Mouse (Mus musculus) heart, postnatal 0 days (tissue): ENCODE data around the gene Lrch1. TPM values are rescaled to one million over a fixed set of nuclear protein-coding genes. Genes with fewer than 3 reads are reported as not detected.
A peak's percentile ranks its signal among the peaks of the same experiment; 100 is the strongest.

Source experiments
- ATAC-seq: fragments of 200-750 bp; cut with Nextera tagmentation; 2 replicates; pipeline ENCODE4 v1.8.0; 2017; ENCODE audit warnings: low read depth, moderate number of reproducible peaks, moderate library complexity; ENCODE audit not compliant: insufficient read depth
- DNase-seq: peaks from one replicate; pipeline ENCODE4 v3.0.0-alpha.2; 2016; ENCODE audit warnings: low spot score
- H3K27ac ChIP-seq: fragments of 300-500 bp; sonication (generic); 2 replicates; pipeline ENCODE4 v1.5.1; 2014; ENCODE audit warnings: low read depth, mild to moderate bottlenecking
- H3K27me3 ChIP-seq: fragments of 300-500 bp; sonication (generic); 2 replicates; pipeline ENCODE4 v1.6.1; 2014; ENCODE audit warnings: low read length, mixed read lengths; ENCODE audit not compliant: control insufficient read depth, insufficient read depth
- H3K36me3 ChIP-seq: fragments of 300-500 bp; sonication (generic); replicated peaks from 2 replicates; pipeline ENCODE4 v1.6.1; 2014; ENCODE audit warnings: low read length, mixed read lengths; ENCODE audit not compliant: control insufficient read depth, insufficient read depth
- H3K4me1 ChIP-seq: fragments of 300-500 bp; sonication (generic); 2 replicates; pipeline ENCODE4 v1.6.1; 2014; ENCODE audit warnings: antibody characterized with exemption; ENCODE audit not compliant: control insufficient read depth, insufficient read depth
- H3K4me2 ChIP-seq: fragments of 300-500 bp; sonication (generic); 2 replicates; pipeline ENCODE4 v1.6.1; 2014; ENCODE audit warnings: low read depth, mild to moderate bottlenecking, low read length, moderate library complexity
- H3K4me3 ChIP-seq: fragments of 300-500 bp; sonication (generic); 2 replicates; pipeline ENCODE4 v1.5.1; 2014; ENCODE audit warnings: low read depth, low read length
- H3K9ac ChIP-seq: fragments of 300-500 bp; sonication (generic); replicated peaks from 2 replicates; pipeline ENCODE4 v1.6.1; 2014; ENCODE audit warnings: low read depth, low read length, mixed read lengths
- H3K9me3 ChIP-seq: fragments of 300-500 bp; sonication (generic); replicated peaks from 2 replicates; pipeline ENCODE4 v1.6.1; 2016; ENCODE audit warnings: low read length; ENCODE audit not compliant: control insufficient read depth
- CTCF ChIP-seq: IDR thresholded peaks from 2 replicates; pipeline ENCODE4 v1.5.1; 2016; ENCODE audit warnings: antibody characterized with exemption, control low read depth, low read depth
- EP300 ChIP-seq: IDR thresholded peaks from 2 replicates; pipeline ENCODE4 v1.6.1; 2016; ENCODE audit warnings: antibody characterized with exemption, low read depth
- WGBS: fragments of 180-500 bp; shearing (Covaris S2); extraction: QIAGEN DNeasy Blood & Tissue Kit; methylation state at CpG from one replicate; pipeline ENCODE4 v1.1.7; 2014; 5-methylcytosine and 5-hydroxymethylcytosine counted together
- polyA plus RNA-seq: library from polyadenylated mRNA; unstranded; fragments of >200 nt; fragmentation: Nextera tagmentation; extraction: Ambion mirVana; gene quantifications from 2 replicates; pipeline ENCODE4 v1.2.1, GENCODE M21; 2015
- total RNA-seq: library from RNA; depleted of rRNA; stranded (reverse); fragments of >200 nt; gene quantifications from 2 replicates; pipeline ENCODE4 v1.2.3, GENCODE M21; 2014; ENCODE audit warnings: low replicate concordance; rRNA removed

The Lrch1 gene
- total RNA-seq (13.7 and 14.2 TPM in 2 replicates), polyA plus RNA-seq (7.7 and 8.4 TPM in 2 replicates)

DNA sequence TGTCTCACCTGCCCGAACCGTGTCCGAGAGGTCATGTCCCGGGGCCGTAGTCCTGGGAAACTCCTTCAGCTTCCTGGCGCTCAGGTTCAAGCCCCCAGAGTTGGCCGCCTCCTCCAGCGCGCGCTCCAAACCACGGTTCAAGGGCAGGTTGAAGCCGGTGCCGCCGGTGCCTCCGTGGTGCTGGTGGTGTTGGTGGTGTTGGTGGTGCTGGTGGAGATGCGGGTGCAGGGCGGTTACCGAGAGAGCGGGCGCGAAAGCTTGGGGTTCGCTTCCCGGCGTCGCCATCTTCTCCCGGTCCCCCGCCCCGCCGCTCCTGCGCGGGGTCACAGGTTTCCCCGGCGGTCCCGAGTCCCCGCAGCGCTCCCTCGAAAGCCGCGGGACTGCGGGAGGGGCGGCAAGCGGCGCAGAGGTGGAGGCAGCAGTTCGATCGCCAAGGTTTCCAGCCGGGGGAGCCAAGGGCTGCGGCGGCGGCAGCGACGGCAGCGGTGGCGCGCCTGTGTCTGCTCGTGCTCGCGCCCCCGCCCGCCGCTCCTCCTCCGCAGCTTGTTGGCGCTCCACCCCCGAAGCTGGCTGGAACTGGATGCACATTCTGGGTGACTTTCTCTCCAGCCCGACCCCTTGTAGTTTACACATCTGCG is at the start of gene Lrch1:
Lrch1 (minus strand) TSS at position 501 of the 638 bp plus-strand sequence.
- no peaks in the 10 kb centered on the region for H3K27me3 ChIP-seq
- peaks cover 36% of the 10 kb centered on the region for H3K4me1 ChIP-seq
- WGBS, result under 1% methylated on average over 59 of the region's 65 CpGs
- H3K27ac ChIP-seq, result peak within 1 kb of the TSS; percentile 96
- H3K9me3 ChIP-seq, result no peaks in the 10 kb centered on the region
- H3K4me2 ChIP-seq, result peak within 1 kb of the TSS; percentile 74
- ATAC-seq (peak; percentile 67), DNase-seq (peak; percentile 92)
- peak within 1 kb of the TSS; percentile 97 for H3K4me3 ChIP-seq
- TF ChIP-seq EP300 (no peak), CTCF (no peak)
- no peaks in the 10 kb centered on the region for H3K36me3 ChIP-seq
- peak within 1 kb of the TSS; percentile 92 for H3K9ac ChIP-seq

- peaks cover 5% of the 10 kb centered on the region; the same call in 1 of the 2 replicates for H3K4me1 ChIP-seq
- no peak overlapping the region for H3K4me3 ChIP-seq
- DNase-seq (no peak), ATAC-seq (no peak)
- no peak overlapping the region for H3K9ac ChIP-seq
- no peaks in the 10 kb centered on the region for H3K27me3 ChIP-seq
- no peaks in the 10 kb centered on the region for H3K9me3 ChIP-seq
- no peak overlapping the region for H3K27ac ChIP-seq
- H3K36me3 ChIP-seq, result no peaks in the 10 kb centered on the region
- no peak overlapping the region for H3K4me2 ChIP-seq
- 88% methylated on average over 2 of the region's 2 CpGs for WGBS
- TF ChIP-seq CTCF (no peak), EP300 (no peak)
Observed at GRCm38 (mm10) chr14:74997041-74997440, 49.4 kb upstream of the Lrch1 start.

GRCm38 (mm10) chr14:74996556-74996955 is 48.9 kb upstream of the Lrch1 start:
- peaks cover 5% of the 10 kb centered on the region; the same call in 1 of the 2 replicates for H3K4me1 ChIP-seq
- no peak overlapping the region for H3K9ac ChIP-seq
- H3K9me3 ChIP-seq, result no peaks in the 10 kb centered on the region
- no peak overlapping the region for H3K4me2 ChIP-seq
- no peak for ATAC-seq
- H3K4me3 ChIP-seq, result no peak overlapping the region
- no peaks in the 10 kb centered on the region for H3K27me3 ChIP-seq
- DNase-seq, result no peak
- TF ChIP-seq EP300, result no peak
- TF ChIP-seq CTCF, result no peak
- 53% methylated on average over 3 of the region's 3 CpGs for WGBS
- no peak overlapping the region for H3K27ac ChIP-seq
- H3K36me3 ChIP-seq, result no peaks in the 10 kb centered on the region

GRCm38 (mm10) chr14:74990504-74990903 is 42.8 kb upstream of the Lrch1 start:
- no peaks in the 10 kb centered on the region for H3K4me1 ChIP-seq
- 9% methylated on average over 1 of the region's 1 CpGs for WGBS

GRCm38 (mm10) chr14:74989909-74990308 is 42.2 kb upstream of the Lrch1 start:
- Histone ChIP-seq H3K27ac (no peak overlapping the region), H3K4me3 (no peak overlapping the region), H3K36me3 (no peaks in the 10 kb centered on the region), H3K4me1 (no peaks in the 10 kb centered on the region), H3K9me3 (no peaks in the 10 kb centered on the region), H3K9ac (no peak overlapping the region), H3K4me2 (no peak overlapping the region), H3K27me3 (no peaks in the 10 kb centered on the region)
- 88% methylated on average over 4 of the region's 4 CpGs for WGBS
- ATAC-seq (no peak), DNase-seq (no peak)
- TF ChIP-seq EP300 (no peak), CTCF (no peak)

More at GRCm38 (mm10) chr14:74990504-74990903, 42.8 kb upstream of the Lrch1 start:
- TF ChIP-seq CTCF (peak; percentile 68), EP300 (no peak)
- no peak overlapping the region for H3K4me3 ChIP-seq
- no peak overlapping the region for H3K4me2 ChIP-seq
- DNase-seq (peak; percentile 69), ATAC-seq (peak; percentile 75; the same call in 1 of the 2 replicates)
- H3K27me3 ChIP-seq, result no peaks in the 10 kb centered on the region
- no peaks in the 10 kb centered on the region for H3K36me3 ChIP-seq
- H3K9me3 ChIP-seq, result no peaks in the 10 kb centered on the region
- no peak overlapping the region for H3K9ac ChIP-seq
- no peak overlapping the region for H3K27ac ChIP-seq
